Mouse (Mus musculus) cerebellum, adult (tissue): ENCODE data around the gene Cd200r3.

Experiments used
- ATAC-seq: cut with Nextera tagmentation; 2 replicates; pipeline ENCODE4 v1.9.2; 2017; ENCODE audit warnings: mild to moderate bottlenecking, moderate library complexity, mixed read lengths; ENCODE audit not compliant: insufficient number of reproducible peaks, low FRiP score, low TSS enrichment

Gene Cd200r3

DNA sequence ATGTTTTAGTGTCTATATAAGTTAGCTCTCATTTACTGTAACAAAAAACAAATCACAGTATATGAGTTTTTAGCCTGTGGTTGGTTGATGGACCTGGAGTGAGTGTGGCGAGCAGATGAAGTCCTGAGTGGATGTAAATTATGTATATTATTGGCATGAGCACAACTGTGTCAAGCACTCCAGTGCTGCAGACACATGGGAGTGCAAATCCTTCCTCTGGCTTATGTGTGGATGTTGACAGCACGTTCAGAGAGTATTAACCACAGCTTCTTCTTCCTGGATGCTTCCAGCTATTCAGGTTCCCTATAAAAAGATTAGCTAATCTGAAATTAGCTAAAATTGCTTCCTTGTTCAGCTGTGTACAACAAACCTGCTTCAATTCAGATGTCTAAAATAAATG, 42.6 kb downstream of the Cd200r3 start:
- ATAC-seq = no peak

DNA sequence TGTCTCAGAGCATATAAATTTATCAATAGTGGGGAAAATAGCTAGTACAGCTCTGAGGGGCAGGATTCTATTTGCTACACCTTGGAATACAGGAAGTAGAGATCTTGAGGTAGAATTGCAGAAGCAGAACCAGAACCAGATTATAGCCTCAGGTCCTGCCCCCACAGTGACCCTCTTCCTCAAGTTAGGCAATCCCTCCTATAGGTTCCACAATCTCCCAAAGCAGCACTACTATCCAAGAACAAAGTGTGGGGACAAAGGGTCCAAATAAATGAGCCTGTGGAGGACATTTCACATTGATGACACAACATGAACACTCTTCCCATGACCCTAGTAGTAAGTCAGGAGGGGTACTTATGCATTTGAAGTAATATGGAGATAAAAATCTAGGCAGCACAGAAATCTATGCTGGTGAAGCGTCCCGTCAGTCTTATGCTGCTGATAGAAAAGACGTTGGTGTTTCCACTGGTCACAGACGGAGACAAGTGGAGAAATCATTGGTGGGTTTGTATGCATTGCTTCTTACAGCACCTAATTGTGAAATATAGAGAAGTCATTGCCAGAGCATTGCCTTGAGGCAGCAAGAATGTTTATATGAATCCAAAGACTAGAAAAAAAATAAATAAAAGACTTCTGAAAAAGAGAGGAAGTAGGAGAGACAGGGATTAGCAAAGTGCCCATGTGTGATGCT, 45.3 kb downstream of the Cd200r3 start:
- no peak for ATAC-seq

DNA sequence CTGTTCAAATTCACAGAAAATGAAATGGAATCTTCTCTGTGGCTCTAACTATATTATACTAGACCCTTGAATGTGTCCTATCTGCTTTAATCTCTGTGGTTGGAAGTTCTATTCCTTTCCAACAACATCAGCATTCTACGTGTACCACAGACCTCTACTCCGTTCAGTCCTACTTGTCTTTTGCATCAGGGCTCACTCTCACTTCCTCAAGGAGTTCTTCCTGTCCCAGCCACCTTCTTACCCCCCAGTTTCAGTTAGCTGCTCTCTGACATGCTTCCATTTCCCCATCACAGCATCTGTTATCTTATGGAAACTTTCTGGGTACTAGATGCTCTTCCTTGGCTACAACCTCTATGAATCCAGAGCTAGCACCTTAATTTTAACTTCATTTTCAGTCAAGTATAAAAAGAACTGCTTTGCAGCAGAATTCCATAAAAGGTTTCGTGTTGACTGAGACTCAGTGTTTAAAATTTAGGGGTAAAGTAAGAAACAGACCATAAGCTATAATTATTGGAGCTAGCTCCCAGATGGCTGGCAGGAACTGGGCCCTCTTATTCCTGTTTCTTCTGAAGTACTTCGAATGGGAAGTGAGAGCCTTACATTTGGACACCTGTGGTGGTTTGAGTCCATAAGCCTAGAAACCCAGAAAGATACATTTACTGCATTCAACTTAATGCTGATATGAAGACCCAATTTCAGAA, 50.0 kb downstream of the Cd200r3 start:
- no peak for ATAC-seq

DNA sequence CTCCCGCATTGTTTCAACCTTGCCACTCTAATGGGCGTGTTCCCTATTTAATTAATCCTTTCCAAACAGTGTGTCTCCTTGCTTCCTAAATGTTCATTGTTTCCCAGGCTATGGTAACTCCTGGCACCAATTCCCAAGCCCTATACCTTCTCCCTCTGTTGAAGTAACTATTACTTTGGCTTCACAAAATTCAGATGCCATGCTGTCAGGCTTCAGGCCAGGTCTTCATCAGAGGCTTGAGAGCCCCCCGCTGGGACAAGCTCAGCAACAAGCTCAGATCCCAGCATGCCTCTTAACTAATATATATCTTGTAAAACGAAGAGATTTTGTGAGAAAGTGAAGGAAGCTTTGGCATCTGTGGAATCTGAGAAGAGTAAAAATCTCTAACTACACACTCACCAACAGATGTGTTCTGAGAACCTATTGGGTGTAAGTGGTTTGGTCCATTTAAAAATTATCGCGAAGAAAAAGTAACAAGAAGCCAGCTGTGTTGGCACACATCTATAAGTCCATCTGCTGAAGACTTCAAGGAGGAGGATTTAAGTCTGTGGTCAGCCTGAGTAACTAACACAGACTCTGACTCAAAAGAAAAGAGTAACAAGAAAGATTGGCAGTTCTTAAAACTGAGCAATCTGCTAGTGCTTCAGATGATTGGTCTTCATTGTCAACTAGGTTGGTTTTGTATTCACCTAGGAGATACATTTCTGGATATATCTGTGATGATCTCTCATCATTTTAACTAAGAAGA, 50.9 kb downstream of the Cd200r3 start:
- no peak for ATAC-seq

DNA sequence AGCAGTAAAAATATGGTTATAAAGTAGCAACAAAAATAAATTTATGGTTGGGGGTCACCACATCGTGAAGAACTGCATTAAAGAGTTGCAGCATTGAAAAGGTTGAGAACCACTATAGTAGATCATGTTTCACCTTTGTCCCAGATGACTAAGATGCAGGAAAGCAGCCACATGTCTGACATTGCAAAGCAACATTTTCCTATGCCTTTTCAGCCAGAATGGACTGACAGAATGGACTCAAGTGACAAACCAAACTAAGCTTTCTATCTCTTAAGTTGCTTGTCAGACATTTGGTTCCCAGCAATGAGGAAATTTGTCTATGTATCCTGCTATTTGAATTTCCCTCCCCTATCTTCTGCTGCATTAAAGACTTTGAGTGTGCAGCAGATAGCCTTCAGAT, 51.6 kb downstream of the Cd200r3 start:
- ATAC-seq = no peak

DNA sequence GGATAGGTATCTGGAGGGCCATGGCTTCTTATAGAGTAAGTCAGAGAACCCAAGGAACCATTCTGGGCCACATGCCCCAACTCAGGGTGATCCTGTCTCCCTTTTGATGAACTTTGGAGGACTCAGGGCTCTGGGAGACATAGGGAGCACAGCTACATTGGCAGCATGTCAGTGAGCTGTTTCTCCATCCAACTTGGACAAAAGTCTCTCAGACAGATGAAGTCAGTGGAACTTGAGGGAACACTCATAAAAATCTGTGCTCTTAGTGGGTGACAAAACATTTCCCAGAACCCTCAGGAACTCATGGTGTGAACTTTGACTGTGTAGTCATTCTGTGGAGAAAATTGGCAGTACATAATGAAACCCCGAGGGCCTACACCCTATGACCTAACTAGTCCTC, 53.2 kb downstream of the Cd200r3 start:
- no peak for ATAC-seq

DNA sequence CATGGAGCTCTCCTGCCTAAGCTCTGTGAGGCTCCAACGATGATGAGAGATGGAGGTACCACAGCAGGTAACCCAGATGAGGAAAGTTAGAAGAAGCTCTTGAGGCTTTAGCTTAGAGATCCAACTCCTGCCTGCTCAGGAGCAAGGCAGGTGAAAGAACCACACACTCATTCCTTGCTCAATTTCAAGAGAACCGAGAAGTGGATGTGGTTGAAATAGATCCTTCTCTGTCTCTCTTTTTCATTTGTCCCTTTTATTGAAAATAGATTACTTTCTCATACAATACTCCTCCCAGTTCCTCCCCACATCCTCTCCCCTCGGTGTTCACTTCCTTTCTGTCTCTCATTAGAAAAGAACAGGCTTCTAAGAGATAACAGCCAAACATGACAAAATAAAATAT, 56.1 kb downstream of the Cd200r3 start:
- no peak for ATAC-seq

DNA sequence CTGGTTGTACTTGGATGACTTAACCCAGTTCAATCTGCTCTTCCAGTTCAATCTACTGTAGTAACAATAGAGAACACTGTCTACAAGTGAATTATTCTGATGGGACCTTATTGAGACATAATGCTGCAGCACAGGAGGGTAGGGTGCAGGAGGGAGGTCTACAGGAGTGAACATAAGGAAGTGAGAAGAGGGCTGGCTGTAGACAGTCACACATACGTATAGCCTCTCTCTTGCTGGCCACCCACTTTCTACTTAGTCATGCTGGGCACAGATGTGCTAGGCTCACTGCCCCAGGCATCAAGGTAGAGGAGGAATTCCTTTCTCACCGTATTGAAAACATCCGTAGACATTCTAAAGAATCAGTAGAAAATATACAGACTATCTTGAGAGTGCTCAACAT, 61.0 kb downstream of the Cd200r3 start:
- no peak for ATAC-seq

DNA sequence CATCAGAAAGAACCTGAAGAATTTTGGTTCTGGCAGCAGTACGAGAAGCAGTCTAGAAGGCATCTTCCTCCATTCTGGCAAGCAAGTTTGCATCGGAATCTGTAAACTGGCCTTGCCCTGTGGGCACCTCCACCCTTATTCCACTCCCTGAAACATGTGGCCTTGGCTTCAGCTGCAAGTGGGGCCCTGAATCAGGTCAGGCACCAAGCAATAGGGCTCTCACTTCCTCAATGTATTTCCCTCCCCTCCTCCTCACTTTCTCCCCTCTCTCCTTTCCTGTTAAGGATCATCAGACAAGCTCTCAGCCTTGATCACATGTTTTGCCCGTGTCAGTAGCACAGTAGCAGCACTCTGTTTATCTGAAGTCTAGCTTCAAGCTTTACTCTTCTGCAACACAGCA, 61.8 kb downstream of the Cd200r3 start:
- no peak for ATAC-seq

DNA sequence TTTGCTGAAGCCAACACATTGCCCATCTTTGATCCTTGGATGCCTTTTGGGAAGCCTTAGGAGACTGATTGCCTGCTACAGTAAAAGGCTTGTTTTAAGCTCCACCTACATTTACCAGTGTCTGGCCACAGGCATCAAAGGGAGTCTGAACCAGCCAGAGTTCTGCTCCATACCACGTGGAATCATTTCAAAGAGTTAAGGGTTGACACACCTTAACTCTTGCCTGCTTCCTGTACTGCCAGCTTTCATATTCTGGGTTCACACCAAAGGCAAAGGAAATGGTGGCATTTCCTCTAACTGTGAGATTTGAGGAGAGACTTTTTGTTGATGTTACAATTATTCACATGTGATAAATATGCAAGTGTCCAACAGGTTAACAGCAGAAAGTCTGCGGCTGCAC, 63.5 kb downstream of the Cd200r3 start:
- ATAC-seq = no peak

DNA sequence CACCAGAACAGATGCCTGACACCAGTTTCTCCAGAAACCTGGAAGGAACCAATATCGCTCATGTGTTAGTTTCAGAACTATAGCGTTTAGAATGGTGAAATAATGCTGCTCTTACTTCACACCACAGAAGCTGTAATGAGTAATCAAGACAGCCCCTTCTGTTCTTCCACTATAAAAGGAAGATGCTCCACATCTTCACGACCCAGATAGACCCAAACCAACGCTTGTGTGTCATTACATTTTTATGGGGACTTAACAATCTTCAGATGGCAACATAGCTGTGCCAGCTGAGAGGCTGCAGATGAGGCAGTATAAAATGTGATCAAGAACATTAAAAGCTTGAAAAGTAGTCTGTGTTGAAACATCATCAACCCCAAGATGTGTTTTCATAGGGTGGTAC, 64.3 kb downstream of the Cd200r3 start:
- ATAC-seq = no peak

DNA sequence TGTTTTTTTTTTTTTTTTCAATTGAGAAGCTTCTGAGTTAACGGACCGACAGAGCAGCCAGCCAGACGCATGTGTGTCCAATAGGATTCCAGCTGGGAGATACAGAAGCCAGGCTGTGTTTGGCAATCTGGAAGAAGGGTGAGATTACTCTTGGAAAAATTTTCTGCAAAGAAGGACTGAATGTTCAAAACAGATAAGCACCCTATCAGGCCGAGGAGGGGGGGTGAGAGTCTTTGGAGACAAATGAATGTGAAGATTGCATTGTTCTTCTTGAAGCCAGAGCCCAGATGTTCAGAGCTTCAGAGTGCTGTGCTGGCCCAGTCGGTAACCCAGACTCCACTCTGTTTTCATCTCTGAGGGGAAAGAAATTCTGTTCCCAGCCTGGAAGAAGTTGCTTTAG, 66.2 kb downstream of the Cd200r3 start:
- ATAC-seq = no peak

DNA sequence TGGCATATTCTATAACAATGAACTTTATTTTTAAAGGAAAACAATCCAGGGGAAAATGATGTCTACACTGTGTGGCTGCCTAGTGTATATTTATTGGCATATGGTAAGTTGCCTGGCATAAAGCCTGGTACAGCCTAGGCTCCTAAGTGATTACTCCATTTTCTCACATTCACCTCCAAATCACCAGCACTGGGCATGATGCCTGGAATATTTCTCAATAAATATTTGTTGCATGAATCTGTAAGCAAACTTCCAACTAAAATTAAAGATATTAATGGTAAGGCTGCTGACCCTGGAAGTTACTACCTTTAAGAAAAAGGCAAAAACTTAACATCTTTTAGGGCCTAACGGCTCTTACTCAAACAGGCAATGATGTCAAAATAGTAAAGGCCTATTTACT, 72.1 kb downstream of the Cd200r3 start:
- ATAC-seq = no peak

DNA sequence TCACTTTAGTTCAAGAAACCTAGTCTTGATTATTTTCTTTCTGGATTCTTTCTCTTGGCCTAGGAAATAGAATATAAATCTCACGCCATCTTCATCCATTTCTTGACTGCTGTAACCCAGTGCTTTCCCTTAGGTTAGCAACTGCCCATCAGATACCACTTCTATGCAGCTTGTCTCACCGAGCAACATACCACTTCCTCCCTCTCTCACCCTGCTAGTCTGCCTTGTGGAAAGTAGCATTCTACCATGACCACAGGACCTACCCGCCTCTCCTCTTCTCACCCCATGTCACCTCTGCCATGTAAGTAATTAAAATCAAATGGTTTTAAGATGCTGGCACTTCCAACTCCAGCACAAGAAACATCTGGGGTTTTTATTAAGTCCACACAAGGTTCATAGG, 73.0 kb downstream of the Cd200r3 start:
- no peak for ATAC-seq

DNA sequence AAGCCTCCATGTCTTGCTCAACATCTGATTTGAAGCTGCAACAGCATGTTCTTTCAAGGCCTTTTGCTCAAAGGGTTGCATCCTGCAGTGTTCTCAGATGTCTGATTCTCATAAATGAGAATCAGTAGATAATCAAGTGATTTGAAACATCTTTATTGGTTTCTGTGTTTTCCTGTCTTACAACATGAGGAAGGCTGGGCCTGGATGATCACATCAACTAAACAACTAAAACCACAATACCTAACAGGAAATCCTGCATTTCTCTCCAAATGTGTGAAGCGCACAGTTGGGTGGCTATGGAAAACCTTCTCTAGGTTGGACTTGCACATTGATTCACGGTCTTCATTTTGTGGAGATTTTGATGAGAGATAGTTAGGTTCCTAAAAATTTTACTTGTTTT, 75.4 kb downstream of the Cd200r3 start:
- ATAC-seq = no peak

DNA sequence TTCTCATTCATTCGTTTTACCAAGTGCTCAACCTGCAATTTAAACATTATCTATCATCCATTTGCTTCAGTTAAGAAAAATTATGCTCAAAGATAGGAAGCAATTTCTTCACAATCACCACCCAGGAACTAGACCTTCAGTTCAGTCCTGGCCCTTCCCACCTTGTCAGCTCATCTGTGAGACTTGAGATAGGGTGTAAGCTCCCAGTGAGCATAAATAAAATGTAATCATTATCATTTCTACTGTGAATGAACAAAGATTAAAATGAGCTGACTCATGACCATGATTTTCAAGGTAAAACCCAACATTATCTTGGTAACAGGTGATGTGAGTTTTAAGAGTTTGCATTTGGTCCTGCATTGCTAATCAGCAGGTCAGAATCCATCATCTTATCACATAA, 76.6 kb downstream of the Cd200r3 start:
- ATAC-seq = no peak

DNA sequence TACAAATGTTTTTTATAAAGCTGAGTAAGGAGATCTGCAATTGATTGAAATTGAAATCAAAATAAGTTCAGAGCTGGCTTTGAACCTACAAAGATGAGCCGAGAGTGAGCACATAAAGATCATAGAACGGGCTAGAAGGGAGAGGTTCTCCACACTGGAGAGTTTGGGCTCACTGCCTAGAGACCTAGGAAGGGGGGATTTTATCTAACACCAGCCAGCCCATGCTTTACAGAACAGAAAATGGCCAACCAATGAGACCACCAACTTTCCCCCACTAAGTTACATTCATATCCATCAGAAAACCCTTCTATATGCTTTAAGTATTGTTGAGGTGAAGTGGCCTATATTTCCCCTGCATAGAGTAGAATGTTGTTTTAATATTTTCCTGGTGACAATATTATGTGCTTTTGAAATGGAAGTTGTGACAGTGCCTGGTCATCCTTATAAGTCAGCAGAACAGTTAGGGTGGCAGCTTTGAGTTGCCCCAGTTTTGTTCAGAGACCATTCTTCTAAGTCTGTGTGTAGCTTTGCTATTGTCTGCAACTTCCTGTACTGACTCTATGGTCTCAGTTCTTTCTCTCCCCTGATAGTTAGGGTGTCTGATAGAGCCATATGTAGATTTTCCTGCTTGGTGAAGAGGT, 77.3 kb downstream of the Cd200r3 start:
- no peak for ATAC-seq

DNA sequence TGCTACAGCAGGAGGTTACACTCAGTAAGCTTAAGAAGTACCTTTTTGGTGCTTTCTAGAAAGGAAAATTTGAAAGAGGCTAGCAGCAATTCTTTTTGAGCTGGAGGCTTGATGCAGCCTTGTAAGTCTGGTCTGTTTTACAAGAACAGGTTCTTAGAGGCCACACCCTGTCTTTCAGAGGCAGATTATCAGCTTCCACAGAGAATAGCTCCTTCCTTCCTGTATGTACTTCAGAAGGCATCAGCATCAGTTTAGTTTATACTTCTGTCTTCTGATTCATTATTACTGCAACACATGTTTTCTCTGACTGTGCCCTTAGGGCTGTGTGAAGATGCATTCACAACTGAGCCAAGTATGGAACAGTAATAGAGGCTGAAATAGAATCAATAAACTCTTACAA, 78.0 kb downstream of the Cd200r3 start:
- no peak for ATAC-seq

DNA sequence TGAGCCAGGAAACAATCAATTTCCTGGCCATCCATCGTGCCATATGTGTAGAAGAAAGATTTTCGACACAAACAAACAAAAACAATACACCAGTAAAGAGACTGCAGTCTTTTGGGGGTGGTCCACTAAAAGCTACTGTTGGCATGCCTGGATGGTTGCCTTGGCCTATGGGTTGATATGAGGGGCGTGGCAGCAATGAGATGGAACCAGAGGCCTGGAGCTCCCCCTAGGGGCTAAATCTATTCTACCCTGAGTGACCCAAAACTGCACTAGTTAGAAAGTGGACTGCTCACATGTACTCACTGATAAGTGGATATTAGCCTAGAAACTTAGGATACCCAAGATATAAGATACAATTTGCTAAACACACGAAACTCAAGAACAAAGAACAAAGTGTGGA, 80.4 kb downstream of the Cd200r3 start:
- no peak for ATAC-seq

DNA sequence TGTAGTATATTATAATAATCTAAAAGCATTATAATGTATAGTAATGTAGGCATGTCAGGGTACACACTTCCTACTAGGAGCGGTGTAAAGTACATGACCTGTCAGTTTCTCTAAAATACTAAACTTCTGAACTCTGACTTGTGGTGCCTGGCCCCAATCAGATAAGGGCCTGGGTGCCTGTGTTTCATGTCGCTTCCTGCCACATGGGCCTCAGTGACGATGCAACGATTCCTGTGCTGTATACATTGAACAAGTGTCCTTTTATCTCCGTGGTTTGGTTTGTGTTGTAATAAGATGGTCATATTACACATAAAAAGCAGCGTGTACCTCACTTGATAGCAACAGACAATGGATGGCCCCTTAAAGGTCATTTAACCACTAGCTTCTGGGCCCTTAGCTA, 81.8 kb downstream of the Cd200r3 start:
- no peak for ATAC-seq

DNA sequence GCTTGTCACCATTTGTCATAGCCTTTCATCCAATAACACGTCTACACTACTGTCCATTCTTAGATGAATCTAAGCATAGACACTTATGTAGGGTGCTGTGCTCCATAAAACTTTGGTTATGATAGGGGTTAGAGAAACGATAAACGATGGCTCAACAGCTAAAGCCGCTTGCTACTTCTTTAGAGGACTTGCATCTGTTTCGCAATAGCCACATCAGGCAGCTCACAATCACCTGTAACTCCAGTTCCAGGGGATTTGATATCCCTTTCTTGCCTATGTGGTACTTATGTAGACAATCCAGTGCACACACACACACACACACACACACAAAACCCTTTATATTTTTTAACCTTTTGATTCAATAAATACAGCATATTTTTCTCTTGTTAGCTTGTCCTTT, 85.6 kb downstream of the Cd200r3 start:
- no peak for ATAC-seq
